Mouse (Mus musculus) forebrain, embryonic 16.5 days (tissue): ENCODE data around the gene Slc25a17. TPM values are rescaled to one million over a fixed set of nuclear protein-coding genes. Genes with fewer than 3 reads are reported as not detected.

Experiments used
- ATAC-seq: fragments of 200-750 bp; cut with Nextera tagmentation; 2 replicates; pipeline ENCODE4 v1.8.0; 2017; ENCODE audit warnings: mild to moderate bottlenecking, moderate library complexity
- H3K27ac ChIP-seq: fragments of 300-500 bp; sonication (generic); 2 replicates; pipeline ENCODE4 v1.5.1; 2014; ENCODE audit warnings: low read length, control low read depth
- H3K27me3 ChIP-seq: fragments of 300-500 bp; sonication (generic); replicated peaks from 2 replicates; pipeline ENCODE4 v1.6.1; 2014; ENCODE audit warnings: low read length; ENCODE audit not compliant: control insufficient read depth, insufficient read depth
- H3K36me3 ChIP-seq: fragments of 300-500 bp; sonication (generic); 2 replicates; pipeline ENCODE4 v1.6.1; 2014; ENCODE audit not compliant: control insufficient read depth, insufficient read depth
- H3K4me1 ChIP-seq: fragments of 300-500 bp; sonication (generic); replicated peaks from 2 replicates; pipeline ENCODE4 v1.6.1; 2014; ENCODE audit warnings: low read length; ENCODE audit not compliant: control insufficient read depth, insufficient read depth
- H3K4me2 ChIP-seq: fragments of 300-500 bp; sonication (generic); 2 replicates; pipeline ENCODE4 v1.6.1; 2014; ENCODE audit warnings: mild to moderate bottlenecking, low read length, control low read depth
- H3K4me3 ChIP-seq: fragments of 300-500 bp; sonication (generic); replicated peaks from 2 replicates; pipeline ENCODE4 v1.5.1; 2014; ENCODE audit warnings: mild to moderate bottlenecking, low read length, control low read depth
- H3K9ac ChIP-seq: fragments of 300-500 bp; sonication (generic); replicated peaks from 2 replicates; pipeline ENCODE4 v1.6.1; 2014; ENCODE audit warnings: low read depth, low read length, control low read depth
- H3K9me3 ChIP-seq: fragments of 300-500 bp; sonication (generic); 2 replicates; pipeline ENCODE4 v1.6.1; 2016; ENCODE audit warnings: low read length; ENCODE audit not compliant: control insufficient read depth
- WGBS: fragments of 180-500 bp; shearing (Covaris S2); extraction: QIAGEN DNeasy Blood & Tissue Kit; methylation state at CpG from one replicate; pipeline ENCODE4 v1.1.7; 2014; 5-methylcytosine and 5-hydroxymethylcytosine counted together
- polyA plus RNA-seq: library from polyadenylated mRNA; unstranded; fragments of >200 nt; fragmentation: Nextera tagmentation; extraction: Ambion mirVana; gene quantifications from 2 replicates; pipeline ENCODE4 v1.2.1, GENCODE M21; 2015

The Slc25a17 gene
- polyA plus RNA-seq, 1 experiment from 2014 or later: 132 TPM

DNA sequence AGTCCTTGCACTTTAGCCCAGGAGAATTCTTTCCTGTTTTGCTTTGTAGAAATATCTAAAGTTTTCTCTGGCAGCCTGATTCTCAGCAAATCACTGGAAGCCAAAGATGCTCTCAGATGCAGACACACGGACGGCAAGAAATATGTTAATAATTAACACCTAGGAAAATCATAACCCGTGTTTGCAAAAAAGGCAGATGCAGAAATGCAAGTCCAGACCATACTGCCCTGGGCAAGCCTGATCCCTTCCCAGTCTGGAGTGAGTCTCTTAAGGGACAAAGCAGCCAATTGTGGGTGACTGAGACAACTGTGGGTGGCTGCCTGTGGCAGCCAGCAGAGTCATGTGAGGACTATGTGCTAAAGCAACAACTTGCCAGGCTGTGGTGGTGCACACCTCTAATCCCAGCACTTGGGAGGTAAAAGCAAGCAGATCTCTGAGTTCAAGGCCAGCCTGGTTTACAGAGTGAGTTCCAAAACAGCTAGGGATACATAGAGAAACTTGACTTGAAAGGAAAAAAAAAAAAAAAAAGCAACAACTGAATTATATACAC is 60.0 kb downstream of the Slc25a17 start:
- no peaks in the 10 kb centered on the region for H3K9me3 ChIP-seq
- no peak overlapping the region for H3K9ac ChIP-seq
- H3K4me3 ChIP-seq: no peak overlapping the region
- ATAC-seq: no peak
- H3K4me1 ChIP-seq: 0 out of 2 replicates have a peak, but pooled peaks cover 6% of the 10 kb centered on the region
- H3K27ac ChIP-seq: no peak overlapping the region
- no peaks in the 10 kb centered on the region for H3K27me3 ChIP-seq
- no peak overlapping the region for H3K4me2 ChIP-seq
- WGBS: 83% methylated on average over 3 of the region's 3 CpGs
- no peaks in the 10 kb centered on the region for H3K36me3 ChIP-seq

DNA sequence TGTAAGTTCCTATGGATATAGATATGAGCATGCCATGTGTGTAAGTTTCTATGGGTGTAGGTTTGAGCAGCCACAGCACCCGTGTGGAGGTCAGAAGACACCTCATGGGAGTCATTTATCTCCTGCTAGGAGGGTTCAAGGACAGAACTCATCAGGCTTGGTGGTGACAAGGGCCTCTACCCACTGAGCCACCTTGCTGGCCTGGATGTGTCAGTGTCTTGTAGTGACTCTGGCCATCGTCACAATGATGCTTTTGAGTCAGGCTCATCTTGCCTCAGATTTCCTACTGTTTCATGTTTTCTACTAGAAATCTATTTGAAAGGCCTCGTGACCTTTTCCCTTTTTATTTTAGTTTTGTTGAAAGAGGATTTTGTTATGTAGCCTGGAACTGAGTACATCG is 61.1 kb downstream of the Slc25a17 start:
- no peak overlapping the region for H3K4me3 ChIP-seq
- 96% methylated on average over 4 of the region's 4 CpGs for WGBS
- H3K27ac ChIP-seq: no peak overlapping the region
- ATAC-seq: no peak
- no peaks in the 10 kb centered on the region for H3K27me3 ChIP-seq
- H3K36me3 ChIP-seq: no peaks in the 10 kb centered on the region
- no peak overlapping the region for H3K4me2 ChIP-seq
- H3K4me1 ChIP-seq: 0 out of 2 replicates have a peak, but pooled peaks cover under 1% of the 10 kb centered on the region
- H3K9me3 ChIP-seq: no peaks in the 10 kb centered on the region
- H3K9ac ChIP-seq: no peak overlapping the region

DNA sequence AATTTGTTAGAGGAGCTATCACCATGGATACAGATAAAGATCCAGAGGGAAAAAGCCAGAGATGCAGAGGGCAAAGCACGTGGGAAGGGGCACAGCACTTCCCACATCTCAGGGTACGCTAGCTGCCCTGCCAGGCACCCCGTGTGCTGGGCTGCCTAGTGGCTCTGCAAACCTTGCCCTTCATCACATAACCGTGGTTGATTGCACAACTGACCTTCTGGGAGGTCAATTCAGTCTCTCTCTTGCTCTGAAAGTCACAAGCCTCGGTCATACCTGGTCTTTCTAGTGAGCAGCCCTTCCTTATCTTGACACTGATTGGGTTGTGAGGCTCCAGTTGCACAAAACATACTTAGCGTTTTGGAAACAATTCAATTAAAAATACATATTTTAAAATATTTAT is 62.4 kb downstream of the Slc25a17 start:
- H3K4me2 ChIP-seq: no peak overlapping the region
- ATAC-seq: no peak
- H3K9ac ChIP-seq: no peak overlapping the region
- H3K27me3 ChIP-seq: no peaks in the 10 kb centered on the region
- WGBS: 84% methylated on average over 6 of the region's 6 CpGs
- no peak overlapping the region for H3K27ac ChIP-seq
- no peaks in the 10 kb centered on the region for H3K36me3 ChIP-seq
- H3K4me3 ChIP-seq: no peak overlapping the region
- H3K4me1 ChIP-seq: no peaks in the 10 kb centered on the region
- no peaks in the 10 kb centered on the region for H3K9me3 ChIP-seq

DNA sequence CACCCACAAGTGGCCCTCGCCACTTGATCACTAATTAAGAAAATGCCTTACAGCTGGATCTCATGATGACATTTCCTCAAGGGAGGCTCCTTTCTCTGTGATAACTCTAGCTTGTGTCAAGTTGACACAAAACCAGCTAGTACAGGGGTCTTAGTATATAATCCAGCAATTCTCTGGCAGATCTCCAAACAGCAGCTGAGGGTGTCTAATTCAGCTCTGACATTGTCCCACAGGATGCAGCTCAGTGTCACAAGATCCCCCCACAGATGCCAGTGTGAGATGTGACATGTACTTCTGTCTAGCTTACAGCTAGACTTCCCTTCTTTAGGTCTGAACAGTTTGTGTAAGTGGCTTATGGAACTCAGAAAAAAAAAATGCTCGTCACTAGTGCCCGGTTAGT is 63.1 kb downstream of the Slc25a17 start:
- no peak overlapping the region for H3K9ac ChIP-seq
- H3K27me3 ChIP-seq: no peaks in the 10 kb centered on the region
- ATAC-seq: no peak
- no peaks in the 10 kb centered on the region for H3K4me1 ChIP-seq
- no peak overlapping the region for H3K4me3 ChIP-seq
- H3K27ac ChIP-seq: no peak overlapping the region
- no peaks in the 10 kb centered on the region for H3K36me3 ChIP-seq
- no peaks in the 10 kb centered on the region for H3K9me3 ChIP-seq
- no peak overlapping the region for H3K4me2 ChIP-seq
- WGBS: 84% methylated on average over 3 of the region's 3 CpGs

DNA sequence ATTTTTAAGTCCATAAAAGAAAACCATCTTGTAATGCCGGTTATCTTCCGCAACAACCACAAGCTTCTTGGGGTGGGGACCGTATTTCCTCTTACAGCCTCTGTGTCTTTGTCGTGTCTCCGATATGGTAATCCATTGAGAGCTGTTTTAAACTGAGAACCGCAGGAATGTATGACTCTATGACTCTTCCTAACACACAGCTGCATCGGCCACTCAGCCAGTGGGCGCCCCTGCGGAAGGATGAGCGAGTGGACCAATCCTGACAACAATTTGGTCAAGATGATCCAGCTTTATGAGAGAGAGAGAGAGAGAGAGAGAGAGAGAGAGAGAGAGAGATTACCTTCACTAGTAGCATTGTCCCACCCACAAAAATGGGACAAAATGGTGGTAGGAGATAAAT is 65.7 kb downstream of the Slc25a17 start:
- no peaks in the 10 kb centered on the region for H3K4me1 ChIP-seq
- no peak overlapping the region for H3K27ac ChIP-seq
- no peaks in the 10 kb centered on the region for H3K27me3 ChIP-seq
- no peaks in the 10 kb centered on the region for H3K36me3 ChIP-seq
- H3K9ac ChIP-seq: no peak overlapping the region
- no peak overlapping the region for H3K4me3 ChIP-seq
- no peak for ATAC-seq
- whole genome bisulfite sequencing: 94% methylated on average over 10 of the region's 10 CpGs
- no peak overlapping the region for H3K4me2 ChIP-seq
- H3K9me3 ChIP-seq: no peaks in the 10 kb centered on the region

DNA sequence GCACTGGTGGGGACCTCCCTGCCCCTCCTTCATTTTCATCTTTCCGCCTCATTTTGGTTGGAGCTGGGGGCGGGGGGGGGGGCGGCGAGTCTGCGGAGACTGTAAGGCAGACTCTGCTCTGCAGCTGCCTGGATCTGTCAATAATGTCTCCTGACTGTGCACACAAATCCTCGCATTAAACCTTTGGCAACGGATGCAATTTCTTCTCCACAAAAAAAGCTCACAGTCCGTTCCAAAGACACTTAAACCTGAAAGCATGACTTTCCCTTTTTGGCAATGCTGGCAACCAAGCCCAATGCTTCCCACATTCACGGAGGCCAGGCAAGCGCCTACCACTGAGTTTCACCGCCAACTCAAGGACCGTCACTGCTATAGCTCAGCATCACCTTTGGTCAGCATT is 66.2 kb downstream of the Slc25a17 start:
- WGBS: 68% methylated on average over 12 of the region's 12 CpGs
- Histone ChIP-seq H3K36me3 (no peaks in the 10 kb centered on the region), H3K27ac (no peak overlapping the region), H3K4me2 (no peak overlapping the region), H3K9me3 (no peaks in the 10 kb centered on the region), H3K9ac (no peak overlapping the region), H3K27me3 (no peaks in the 10 kb centered on the region), H3K4me1 (no peaks in the 10 kb centered on the region), H3K4me3 (no peak overlapping the region)
- no peak for ATAC-seq

DNA sequence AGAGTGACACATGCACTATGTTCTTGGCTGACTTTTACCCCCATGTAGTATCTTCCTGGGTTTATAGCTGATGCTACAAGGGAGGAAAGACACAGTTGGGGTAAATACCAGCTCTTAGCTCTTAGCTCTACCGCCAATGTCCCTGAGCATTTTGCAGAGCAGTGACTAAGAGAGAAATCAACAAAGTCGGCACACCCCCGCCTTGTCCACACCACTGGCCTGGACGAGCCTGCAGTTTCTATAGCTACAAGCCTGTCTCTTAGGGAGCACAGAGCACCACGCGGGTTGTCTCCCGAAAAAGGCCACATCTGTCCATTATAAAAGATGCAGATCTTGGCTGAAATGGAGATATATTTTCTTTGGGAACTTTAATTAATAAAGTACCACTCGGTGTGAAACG is 69.9 kb downstream of the Slc25a17 start:
- H3K4me3 ChIP-seq: no peak overlapping the region
- WGBS: 82% methylated on average over 9 of the region's 9 CpGs
- H3K9ac ChIP-seq: no peak overlapping the region
- H3K27me3 ChIP-seq: no peaks in the 10 kb centered on the region
- no peak overlapping the region for H3K4me2 ChIP-seq
- ATAC-seq: no peak
- no peaks in the 10 kb centered on the region for H3K9me3 ChIP-seq
- H3K4me1 ChIP-seq: no peaks in the 10 kb centered on the region
- no peak overlapping the region for H3K27ac ChIP-seq
- no peaks in the 10 kb centered on the region for H3K36me3 ChIP-seq

DNA sequence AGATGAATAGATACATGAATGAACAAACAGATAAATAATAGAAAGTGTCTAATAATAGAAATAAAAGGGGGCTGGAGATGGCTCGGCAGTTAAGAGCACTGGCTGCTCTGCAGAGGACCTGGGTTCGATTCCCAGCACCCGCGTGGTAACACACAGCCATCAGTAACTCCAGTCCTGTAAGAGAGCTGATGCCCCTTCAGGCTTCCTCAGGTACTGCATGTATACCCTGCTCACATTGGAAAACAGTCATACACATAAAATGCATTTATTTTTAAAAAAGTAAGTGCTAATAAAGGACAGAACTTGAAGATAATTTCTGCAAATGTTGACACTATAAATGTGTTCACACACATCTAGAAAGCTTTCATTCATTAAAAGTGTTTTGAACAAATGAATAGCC is 70.4 kb downstream of the Slc25a17 start:
- H3K27me3 ChIP-seq: no peaks in the 10 kb centered on the region
- H3K4me3 ChIP-seq: no peak overlapping the region
- H3K9me3 ChIP-seq: no peaks in the 10 kb centered on the region
- no peak overlapping the region for H3K27ac ChIP-seq
- no peak overlapping the region for H3K4me2 ChIP-seq
- H3K9ac ChIP-seq: no peak overlapping the region
- H3K4me1 ChIP-seq: no peaks in the 10 kb centered on the region
- H3K36me3 ChIP-seq: no peaks in the 10 kb centered on the region
- ATAC-seq: no peak
- WGBS: 96% methylated on average over 4 of the region's 4 CpGs

DNA sequence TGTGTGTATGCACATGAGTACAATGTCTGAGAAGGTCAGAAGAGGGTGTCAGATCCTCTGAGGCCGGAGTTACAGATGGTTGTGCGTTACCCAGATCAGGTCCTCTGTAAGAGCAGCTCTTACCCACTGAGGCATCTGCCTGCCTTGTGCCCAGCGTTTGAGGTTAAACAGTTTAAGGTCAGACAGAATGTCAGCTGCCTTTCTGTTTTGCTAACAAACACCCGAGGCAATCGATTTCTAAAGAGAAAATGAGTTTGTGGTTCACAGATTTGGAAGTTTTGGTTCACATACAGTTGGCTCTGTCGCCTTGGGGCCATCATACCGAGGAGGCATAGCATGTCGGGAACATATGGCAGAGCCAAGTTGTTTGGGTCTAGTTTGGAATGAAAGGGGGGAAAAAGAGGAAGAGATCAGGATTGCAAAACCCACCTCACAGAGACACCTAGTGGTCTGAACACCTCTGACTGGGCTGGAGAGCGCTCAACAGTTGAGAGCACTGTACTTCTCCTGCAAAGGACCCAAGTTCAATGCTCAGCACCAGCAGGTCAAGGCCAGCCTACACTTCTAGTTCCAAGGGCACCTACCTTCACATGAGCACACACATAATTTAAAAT is 76.4 kb downstream of the Slc25a17 start:
- Histone ChIP-seq H3K36me3 (no peaks in the 10 kb centered on the region), H3K4me1 (no peaks in the 10 kb centered on the region), H3K4me2 (no peak overlapping the region), H3K9ac (no peak overlapping the region), H3K9me3 (no peaks in the 10 kb centered on the region), H3K4me3 (no peak overlapping the region), H3K27ac (no peak overlapping the region), H3K27me3 (no peaks in the 10 kb centered on the region)
- 79% methylated on average over 9 of the region's 9 CpGs for WGBS
- no peak for ATAC-seq

DNA sequence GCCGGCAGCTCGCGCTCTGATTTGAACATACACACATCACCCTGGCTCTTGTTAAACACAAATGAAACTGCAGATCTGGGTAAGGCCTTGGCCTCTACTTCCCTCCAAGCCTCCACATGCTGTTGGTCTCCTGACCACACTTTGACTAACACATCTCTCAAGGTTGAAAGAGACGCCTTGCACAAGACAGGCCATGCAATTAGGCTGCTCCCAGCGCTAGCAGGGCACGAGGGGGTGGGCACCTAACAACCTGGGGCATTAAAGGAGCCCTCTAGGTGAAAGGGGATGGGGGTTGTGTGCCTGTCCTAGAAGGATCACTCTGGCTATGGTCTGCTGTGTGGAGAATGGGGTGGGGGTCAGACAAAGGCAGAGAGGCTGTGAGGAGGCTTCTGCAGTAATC is 81.9 kb downstream of the Slc25a17 start:
- H3K4me1 ChIP-seq: peaks cover 6% of the 10 kb centered on the region
- H3K9ac ChIP-seq: no peak overlapping the region
- no peak overlapping the region for H3K4me3 ChIP-seq
- ATAC-seq: no peak
- no peak overlapping the region for H3K4me2 ChIP-seq
- H3K27ac ChIP-seq: no peak overlapping the region
- H3K27me3 ChIP-seq: no peaks in the 10 kb centered on the region
- H3K9me3 ChIP-seq: no peaks in the 10 kb centered on the region
- WGBS: 50% methylated on average over 6 of the region's 6 CpGs
- H3K36me3 ChIP-seq: no peaks in the 10 kb centered on the region
